Mouse (Mus musculus): ENCODE measurements around the gene Samd4.
"Not testable (repeated sequence)": the region's sequence is repeated elsewhere in the genome, so short reads cannot be mapped to it uniquely, and the experiment has no call there.

Samd4 gene

DNA sequence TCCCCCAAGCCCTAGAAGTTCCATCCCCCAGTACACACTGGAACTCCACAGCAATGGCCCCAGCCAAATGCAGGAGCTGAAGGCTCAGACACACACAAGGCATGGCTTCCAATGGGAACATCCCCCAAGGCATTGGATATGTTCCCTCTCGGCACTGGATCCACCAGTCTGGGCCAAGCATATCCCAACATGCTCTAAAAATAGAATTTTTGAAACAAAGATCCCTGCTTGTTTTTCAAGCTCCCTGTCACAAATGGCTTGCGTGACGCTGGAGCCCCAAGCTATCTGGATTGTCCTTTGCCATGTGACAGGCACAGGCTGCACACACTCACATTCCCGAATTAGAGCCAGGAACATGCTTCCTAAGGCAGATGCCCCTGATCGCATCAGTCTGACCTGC lies 213.7 kb downstream of the Samd4 start:
- in situ Hi-C loops (cut with MboI, MseI) = no loop called here

DNA sequence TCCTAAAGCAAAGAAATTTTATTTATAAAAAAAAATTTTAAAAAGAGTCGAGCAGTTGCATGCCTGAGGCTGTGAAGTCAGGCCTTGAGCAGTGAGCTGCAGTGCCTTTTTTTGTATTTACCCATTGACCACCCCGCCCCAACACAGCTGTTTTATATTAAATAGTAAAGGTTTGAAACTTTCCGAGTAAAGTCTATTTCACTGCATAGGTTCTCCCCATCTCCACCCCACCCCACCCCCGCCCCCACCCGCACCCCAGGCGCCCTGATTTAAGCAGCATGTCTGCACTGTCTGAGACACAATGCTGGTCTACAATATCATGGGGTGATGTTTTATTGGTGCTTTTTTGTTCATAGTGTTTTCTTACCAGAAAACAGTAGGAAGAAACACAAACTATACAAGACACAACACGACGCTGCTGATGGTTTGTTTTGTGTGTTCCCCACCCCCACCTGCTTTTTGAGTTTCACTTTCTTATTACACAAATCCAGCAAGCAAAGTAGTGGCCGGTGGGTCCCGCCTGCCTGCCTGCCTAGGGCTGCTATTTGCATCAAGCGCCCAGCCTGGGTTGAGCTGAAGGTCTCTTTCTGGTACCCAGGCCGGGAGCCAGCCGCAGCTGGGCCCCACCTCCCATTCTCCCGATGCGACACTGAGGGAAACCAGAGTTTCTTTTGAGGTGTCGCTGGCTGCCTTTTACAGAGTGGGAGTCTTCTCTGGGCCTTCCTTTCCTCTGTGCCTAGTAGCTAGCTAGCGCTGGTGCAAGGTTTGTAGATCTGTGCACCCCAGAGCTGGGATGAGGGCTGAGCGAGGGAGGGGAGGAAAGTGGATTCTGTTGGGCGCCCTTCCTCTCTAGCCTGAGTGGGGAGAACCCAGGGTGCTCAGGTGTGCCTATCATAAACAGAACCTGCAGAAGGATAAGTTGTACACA lies 221.9 kb downstream of the Samd4 start:
- in situ Hi-C loops (cut with MboI, MseI) = loop anchor here in 1 of 2 experiments (10.0 kb wide), 1 partner anchor 1910 kb away; no protein-coding TSS in a partner anchor

DNA sequence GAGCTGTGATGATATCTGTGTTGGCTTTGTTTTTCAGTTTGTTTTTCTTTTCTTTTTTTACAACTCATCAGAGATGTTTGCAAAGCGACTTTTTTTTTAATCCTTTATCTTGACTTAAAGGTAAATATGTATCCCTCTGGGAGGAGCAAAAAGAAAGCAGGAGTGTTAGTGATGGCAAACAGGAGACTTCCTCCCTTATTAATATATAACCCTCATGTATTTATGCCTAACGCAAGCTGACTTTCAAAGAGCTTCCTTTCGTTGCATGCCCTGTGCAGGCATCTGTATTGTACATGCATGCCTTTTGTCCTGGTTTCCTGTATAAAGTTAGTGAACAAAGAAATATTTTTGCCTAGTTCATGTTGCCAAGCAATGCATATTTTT lies 222.5 kb downstream of the Samd4 start:
- in situ Hi-C loops (cut with MboI, MseI) = loop anchor here in 1 of 2 experiments (10.0 kb wide), 1 partner anchor 1910 kb away; no protein-coding TSS in a partner anchor

- in situ Hi-C loops (cut with MboI, MseI) = loop anchor here in 1 of 2 experiments (10.0 kb wide), 1 partner anchor 1909 kb away; no protein-coding TSS in a partner anchor
Observed at GRCm38 (mm10) chr14:47105755-47106154, 223.1 kb downstream of the Samd4 start.

- in situ Hi-C loops (cut with MboI, MseI) = loop anchor here in 1 of 2 experiments (10.0 kb wide), 1 partner anchor 1907 kb away; no protein-coding TSS in a partner anchor
Observed at GRCm38 (mm10) chr14:47107461-47107860, 224.8 kb downstream of the Samd4 start.

- in situ Hi-C loops (cut with MboI, MseI) = not testable (repeated sequence)
Observed at GRCm38 (mm10) chr14:47110391-47110790, 227.7 kb downstream of the Samd4 start.

DNA sequence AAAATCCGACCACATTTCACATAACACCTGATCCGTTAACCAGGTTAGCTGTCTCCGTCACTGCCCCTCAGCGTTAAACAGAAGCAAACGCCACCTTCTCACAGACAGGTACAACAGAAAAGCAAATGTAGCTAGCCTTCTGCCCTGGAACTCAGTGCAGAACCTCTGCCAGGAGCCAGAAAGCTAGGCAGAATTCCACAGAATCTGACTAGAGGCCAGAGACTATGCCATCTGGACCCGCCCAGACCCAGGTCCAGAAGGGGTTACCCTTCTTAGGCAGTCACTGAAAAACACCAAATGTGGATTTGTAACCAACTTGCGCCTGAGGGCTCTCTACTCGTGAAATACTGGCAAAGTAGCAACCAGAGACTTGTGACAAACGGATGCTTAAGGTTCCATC lies 228.7 kb downstream of the Samd4 start:
- in situ Hi-C loops (cut with MboI, MseI) = no loop called here

- in situ Hi-C loops (cut with MboI, MseI) = no loop called here
Observed at GRCm38 (mm10) chr14:47115154-47115553, 232.5 kb downstream of the Samd4 start.

DNA sequence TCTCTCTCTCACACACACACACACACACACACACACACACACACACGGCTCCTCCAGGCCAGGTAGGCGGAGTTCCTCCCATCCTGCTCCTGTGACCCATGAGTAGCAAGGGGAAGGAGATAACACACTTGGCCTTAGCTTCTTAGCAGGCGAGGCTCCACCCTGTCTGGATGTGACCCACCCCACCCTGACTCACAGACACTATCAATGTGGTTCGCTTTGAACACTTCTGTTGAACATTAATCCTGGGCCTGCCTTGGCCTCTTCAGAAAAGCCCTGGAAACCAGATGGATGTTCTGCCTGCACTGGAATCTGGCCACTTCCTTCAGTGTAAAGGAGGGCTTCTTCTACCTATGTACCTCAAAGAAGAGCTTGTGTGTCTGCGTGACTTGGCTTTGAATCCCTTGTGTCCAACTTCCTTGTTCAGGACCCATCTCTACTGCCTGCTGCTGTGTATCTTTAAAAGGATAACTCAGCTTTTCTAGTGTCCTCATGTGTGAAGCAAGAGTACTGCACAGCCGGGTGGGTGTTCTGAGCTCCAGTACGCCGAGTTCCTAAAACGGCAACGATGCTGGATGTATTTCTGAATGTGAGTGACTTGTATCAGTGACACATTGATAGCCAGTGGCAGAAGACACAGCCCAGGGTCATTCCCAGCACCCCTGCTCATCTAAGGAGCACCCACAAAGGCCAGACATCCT lies 233.6 kb downstream of the Samd4 start:
- in situ Hi-C loops (cut with MboI, MseI) = no loop called here

GRCm38 (mm10) chr14:47117522-47117921 lies 234.9 kb downstream of the Samd4 start:
- in situ Hi-C loops (cut with MboI, MseI) = no loop called here

- in situ Hi-C loops (cut with MboI, MseI) = no loop called here
Observed at GRCm38 (mm10) chr14:47127987-47128386, 245.3 kb downstream of the Samd4 start.

GRCm38 (mm10) chr14:47133948-47134347 lies 251.3 kb downstream of the Samd4 start:
- in situ Hi-C loops (cut with MboI, MseI) = no loop called here

DNA sequence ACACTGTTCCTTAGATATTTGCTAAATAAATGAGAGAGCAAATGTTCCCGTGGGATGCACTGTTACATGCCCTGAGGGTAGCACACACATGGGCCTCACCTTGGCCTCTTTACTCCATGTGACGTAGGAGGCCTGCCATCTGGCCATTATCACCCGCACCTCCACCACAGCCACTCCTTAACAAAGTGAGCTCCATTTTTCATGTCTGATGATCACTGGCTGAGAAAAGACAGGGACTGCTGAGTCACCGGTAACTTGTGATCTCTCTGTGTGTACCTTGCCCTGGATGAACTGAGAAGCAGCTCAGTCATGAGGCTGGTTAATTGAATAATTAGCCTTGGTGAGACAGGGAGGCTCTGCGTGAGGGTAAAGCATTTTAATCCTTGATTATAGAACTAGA lies 254.0 kb downstream of the Samd4 start:
- in situ Hi-C loops (cut with MboI, MseI) = no loop called here

GRCm38 (mm10) chr14:47138853-47139252 lies 256.2 kb downstream of the Samd4 start:
- in situ Hi-C loops (cut with MboI, MseI) = no loop called here

GRCm38 (mm10) chr14:47144326-47144725 lies 261.7 kb downstream of the Samd4 start:
- in situ Hi-C loops (cut with MboI, MseI) = no loop called here

DNA sequence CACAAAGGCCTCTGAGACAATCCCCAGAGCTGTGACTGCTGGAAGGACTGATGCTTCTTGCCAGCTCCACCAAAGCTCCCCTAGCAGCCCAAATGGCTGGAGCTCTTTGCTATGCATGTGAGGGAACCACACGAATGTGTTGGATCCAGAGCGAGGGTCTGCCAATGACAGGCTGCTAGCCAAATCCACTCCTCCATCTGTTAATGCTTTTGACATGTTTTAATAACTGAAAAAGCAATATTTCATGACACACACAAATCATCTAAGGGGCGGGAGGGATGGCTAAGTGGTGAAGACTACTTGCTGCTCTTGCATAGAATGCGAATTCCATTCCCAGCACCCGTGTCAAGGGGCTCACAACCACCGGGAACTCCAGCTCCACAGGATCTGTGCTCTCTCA lies 268.7 kb downstream of the Samd4 start:
- in situ Hi-C loops (cut with MboI, MseI) = no loop called here

DNA sequence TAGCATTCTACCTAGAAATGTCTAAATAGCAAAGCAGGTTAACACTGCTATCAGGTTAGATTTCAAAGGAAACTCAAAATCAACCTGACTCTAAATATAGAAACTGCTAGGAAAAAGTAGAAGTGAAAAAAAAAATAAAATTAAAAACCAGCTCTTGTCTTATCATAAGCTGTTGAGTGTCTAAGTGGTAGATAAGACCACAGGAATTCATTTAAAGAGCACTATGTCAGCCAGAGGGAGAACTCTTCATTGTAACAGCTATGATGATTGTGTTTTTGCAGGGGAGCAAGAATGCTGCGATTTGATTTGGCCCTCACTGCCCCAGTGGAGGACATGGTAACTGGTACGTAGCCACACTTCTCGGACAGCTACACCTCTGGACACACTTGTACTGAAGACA lies 271.6 kb downstream of the Samd4 start:
- in situ Hi-C loops (cut with MboI, MseI) = no loop called here
